Mouse (Mus musculus): ENCODE results near the gene Med29.

Gene Med29

GRCm38 (mm10) chr7:28375176-28375921 lies 17.2 kb downstream of the Med29 start:
- peak; percentile 100 for DNase-seq

GRCm38 (mm10) chr7:28374647-28375046 lies 17.9 kb downstream of the Med29 start:
- peak; percentile 90 for DNase-seq

GRCm38 (mm10) chr7:28373891-28374495 lies 18.5 kb downstream of the Med29 start:
- DNase-seq: peak; percentile 95

DNA sequence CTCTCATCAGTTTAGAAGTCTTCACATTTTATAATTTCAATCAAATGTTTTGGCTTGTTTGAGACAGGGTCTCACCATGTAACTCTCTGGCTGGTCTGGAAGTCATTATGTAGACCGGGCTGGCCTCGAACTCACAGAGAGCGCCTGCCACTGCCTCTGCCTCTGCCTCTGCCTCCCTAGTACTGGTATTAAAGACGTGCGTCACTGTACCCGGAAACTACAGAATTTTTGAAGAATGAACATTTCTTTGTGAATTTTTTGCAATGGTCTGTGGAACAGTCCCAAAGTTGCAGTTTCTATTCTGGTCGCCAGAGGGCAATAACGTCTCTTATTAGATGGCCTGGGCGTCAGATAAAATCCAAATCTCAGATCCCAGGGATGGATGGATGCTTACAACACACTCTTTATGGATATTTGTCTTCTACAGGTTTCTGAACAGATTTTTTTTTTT lies 19.4 kb downstream of the Med29 start:
- DNase-seq: no peak

DNA sequence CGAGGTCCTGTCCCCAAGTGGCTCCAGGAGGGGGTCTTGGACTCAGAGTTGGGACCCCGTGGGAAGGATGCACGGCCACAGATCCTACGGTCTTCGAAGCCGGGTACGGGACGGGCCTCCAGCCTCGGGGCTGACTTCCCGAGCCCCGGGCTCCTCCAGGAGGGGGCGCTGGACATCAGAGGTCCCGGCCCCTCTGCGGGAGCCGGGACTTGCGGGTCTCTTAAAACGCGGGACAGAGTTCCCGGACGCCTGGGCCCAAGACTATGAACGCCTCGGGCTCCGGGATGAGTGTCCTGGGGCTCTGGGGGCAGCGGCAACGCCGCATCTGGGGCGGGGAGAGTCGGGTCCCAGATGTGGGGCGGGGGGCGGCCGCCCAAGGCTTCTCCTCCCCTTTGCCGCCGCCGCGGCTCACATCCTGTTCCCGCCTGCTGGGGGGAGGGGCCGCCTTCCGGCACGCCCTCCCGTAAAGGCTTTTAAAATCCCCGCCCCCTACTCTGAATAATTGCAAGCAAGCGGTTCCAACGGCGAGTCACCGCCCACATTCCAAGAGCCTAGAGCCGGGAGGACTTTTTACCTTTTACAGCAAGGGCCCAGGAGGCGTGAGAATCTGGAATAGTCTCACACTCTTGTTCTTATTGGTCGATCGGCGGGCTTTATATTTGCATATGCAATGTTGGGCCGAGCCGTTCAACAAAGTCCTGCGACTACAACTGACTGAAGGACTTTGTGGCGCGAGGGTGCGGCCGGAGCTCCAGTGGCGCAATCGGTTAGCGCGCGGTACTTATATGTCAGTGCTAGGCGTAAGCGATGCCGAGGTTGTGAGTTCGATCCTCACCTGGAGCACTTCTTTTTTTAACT lies 20.0 kb downstream of the Med29 start, which contains the start of gene Plekhg2:
Plekhg2 (minus strand) TSS at position 349 of the 858 bp plus-strand sequence.
- DNase-seq: peak; percentile 100

GRCm38 (mm10) chr7:28371514-28371989 lies 21.0 kb downstream of the Med29 start:
- peak; percentile 99 for DNase-seq

DNA sequence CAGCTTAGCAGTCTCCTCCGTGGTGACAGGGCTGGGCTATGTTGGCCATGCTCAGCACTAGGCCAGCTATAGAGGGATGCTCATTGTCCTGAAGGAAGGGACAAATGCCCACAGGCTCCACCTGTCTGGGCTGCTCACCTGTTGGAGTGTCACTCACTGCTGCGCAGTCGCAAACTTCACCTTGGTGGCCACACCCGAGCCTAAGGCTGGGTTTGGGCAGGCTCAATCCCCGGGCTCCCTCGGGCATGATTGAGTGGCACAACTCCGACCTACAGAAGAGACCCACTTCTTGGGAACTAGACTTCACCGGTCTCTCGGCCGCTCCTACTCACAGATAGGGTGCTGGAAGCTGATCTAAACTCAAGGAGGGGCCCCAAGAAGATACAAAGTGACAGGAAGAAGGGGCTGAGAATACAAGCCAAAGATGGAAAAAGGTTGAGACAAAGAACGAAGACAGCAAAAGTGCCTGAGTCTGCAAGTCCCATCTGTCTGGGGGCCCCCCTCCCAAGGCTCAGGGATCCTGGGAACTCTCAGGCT lies 21.5 kb downstream of the Med29 start:
- peak; percentile 97 for DNase-seq

GRCm38 (mm10) chr7:28370051-28370450 lies 22.5 kb downstream of the Med29 start:
- DNase-seq: peak; percentile 95

DNA sequence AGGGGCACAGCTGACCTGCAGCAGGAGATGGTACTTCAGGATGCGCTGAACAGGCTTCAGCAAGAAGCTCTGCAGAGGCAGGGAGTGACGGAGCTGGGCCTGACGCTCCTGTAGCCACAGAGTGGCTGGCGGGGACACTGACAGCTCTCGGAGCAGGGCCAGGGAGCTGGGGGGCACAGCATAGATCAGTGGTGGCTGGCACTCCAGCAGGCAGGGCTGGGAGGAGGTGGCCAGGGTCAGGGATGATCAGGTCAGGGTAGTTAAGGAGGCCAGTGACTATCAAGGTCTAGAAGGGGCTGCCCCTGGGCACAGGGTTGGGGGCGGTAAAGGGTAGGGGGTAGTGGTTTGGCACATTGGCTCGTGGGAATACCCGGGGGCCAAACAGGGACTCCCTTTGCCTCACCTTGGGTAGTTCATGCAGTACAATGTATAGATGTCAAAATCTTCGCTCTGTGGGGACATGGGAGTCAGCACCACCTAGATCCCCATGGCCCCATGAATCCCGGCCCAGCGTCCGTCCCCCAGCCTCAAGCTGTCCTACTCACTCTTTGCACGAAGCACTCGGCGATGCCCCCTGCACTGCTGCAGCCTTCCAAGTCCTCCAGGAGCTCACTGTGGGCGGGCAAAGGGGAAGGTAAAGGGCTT lies 24.1 kb downstream of the Med29 start:
- peak; percentile 93 for DNase-seq

DNA sequence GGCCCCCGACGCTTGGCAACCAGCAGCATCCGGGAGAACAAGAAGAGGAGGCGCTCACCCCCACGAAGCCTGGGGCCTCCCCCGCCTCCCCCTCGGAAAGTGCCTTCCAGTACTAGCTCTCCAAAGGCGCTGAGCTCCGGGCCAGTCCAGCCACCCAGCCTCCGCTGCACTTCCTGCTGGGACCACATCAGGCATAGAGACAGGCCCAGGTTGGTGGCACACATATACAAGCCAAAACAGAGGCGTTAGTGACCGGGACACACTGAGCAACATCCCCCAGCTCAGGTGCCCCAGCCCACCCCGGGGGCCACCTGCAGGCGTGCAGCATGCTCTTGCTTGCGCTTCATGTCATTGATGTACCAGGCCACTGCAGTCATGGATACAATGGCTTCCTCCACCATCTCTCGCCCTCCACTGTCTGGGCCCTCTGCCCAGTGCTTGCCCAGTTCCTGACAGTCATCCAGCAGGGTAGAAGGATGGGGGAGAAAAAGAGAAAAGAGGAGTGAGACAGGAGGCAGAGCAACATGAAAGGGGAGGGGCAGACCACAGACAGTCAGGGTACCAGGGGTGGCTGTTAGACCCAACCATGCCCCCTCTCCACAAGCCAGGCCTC lies 24.7 kb downstream of the Med29 start:
- peak; percentile 92 for DNase-seq

GRCm38 (mm10) chr7:28362441-28363060 lies 30.0 kb downstream of the Med29 start:
- peak; percentile 90 for DNase-seq

DNA sequence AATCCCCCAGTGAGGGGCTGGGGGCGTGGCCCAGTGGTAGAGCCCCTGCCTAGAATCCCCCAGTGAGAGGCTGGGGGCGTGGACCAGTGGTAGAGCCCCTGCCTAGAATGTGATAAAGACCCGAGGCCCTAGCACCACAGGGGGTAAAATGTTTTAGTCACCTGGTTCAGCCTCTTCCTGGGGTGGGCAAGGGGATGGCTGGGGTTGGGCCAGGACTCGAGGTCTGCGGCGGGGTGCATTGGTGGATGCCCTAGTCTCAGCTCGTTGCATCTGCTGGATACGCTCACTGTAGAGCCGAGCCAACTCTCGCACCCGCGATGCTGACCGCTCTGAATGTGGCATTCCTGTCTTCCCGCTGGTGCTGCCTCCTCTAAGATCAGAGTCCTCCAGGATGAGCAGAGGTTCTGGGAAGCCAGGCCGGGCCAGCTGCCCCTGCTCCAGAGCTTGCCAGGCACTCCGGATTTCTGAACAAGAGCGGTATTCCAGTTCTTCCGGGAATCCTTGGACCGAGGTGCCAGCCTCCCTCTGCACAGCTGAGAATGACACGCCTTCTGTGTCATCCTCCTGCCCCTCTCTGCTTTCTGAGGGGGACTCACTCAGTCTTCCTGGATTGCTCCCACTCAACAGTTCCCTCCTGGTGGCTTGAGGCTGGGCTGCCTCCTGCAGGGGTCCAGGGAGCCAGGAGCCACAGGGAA lies 30.7 kb downstream of the Med29 start:
- peak; percentile 89 for DNase-seq

GRCm38 (mm10) chr7:28360291-28360690 lies 32.2 kb downstream of the Med29 start:
- DNase-seq: peak; percentile 92

DNA sequence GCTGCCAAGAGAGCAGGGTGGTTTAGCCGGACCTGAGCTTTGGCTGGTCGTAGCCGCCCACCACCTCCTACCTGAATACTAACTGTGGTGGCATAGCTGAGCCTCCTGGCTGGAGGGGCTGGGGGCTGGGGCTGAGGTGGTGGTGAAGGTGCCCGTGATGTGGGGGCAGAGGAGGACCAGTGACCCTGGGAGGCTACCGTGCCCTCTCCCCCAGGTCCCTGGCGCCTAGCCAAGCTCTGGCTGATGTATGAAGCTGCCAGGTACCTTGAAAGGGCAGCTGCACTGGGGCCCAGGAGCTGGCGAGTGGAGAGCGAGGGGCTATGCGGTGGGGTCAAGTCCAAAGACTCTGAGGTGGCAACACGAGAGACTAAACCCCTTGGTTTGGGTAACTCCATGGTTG lies 32.7 kb downstream of the Med29 start:
- peak; percentile 93 for DNase-seq

- DNase-seq: peak; percentile 90
Measured at GRCm38 (mm10) chr7:28358431-28358830, 34.1 kb downstream of the Med29 start.

GRCm38 (mm10) chr7:28357984-28358383 lies 34.5 kb downstream of the Med29 start:
- DNase-seq: peak; percentile 88

GRCm38 (mm10) chr7:28356981-28357380 lies 35.5 kb downstream of the Med29 start:
- DNase-seq: peak; percentile 98

- DNase-seq: peak; percentile 87
Measured at GRCm38 (mm10) chr7:28355221-28355620, 37.3 kb downstream of the Med29 start.

DNA sequence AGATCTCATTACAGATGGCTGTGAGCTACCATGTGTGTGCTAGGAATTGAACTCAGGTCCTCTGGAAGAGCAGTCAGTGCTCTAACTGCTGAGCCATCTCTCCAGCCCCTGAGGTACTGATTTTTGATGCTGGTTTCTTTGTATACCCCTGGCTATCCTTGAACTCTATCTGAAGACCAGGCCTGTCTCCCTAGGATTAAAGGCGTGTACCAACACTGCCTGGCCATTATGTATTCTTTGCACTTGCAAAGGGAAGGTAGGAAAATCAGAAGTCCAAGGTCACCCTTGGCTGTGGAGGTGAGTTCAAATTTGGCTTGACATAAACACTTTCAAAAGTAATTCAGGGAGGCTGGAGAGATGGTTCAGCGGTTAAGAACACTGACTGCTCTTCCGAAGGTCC lies 37.9 kb downstream of the Med29 start:
- no peak for DNase-seq

- peak; percentile 83 for DNase-seq
Measured at GRCm38 (mm10) chr7:28354113-28354581, 38.4 kb downstream of the Med29 start.

DNA sequence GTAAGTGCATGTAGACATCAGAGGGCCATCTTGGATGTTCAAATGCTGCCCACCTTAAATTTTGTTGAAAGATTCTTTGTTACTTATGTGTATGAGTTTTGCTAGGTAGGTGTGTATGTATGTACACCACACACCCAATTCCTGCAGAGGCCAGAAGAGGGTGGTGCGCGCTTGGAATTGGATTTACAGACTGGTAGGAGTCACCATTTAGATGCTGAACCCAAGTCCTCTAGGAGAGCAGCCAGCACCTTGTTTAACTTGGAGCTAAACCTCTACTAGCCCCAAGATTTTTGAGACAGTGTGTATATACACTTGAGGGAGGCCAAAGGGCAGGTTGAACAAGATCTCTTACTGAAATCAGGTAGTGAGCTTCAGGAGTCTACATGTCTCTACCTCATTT lies 39.2 kb downstream of the Med29 start:
- DNase-seq: peak; percentile 69
